Mouse (Mus musculus): ENCODE measurements around the gene Amhr2. TPM values are rescaled to one million over a fixed set of nuclear protein-coding genes. Genes with fewer than 3 reads are reported as not detected.

Amhr2 gene
- 0.81 and 0.97 TPM in 2 replicates for polyA plus RNA-seq (2014; fragmentation: Nextera tagmentation; extraction: Ambion mirVana)

GRCm38 (mm10) chr15:102445146-102445545 lies at the start of gene Amhr2:
Gene Amhr2, plus strand, starts transcription at chr15:102445367.
- Histone ChIP-seq H3K36me3 (ENCODE audit: control insufficient read depth, insufficient read depth, low read length) (no peaks in the 10 kb centered on the region), H3K4me2 (ENCODE audit: low read length) (no peak within 1 kb of the TSS), H3K4me1 (replicated peaks; ENCODE audit: control insufficient read depth, insufficient read depth, low read length) (no peaks in the 10 kb centered on the region), H3K27ac (ENCODE audit: low read depth) (no peak within 1 kb of the TSS), H3K9ac (ENCODE audit: low read length) (no peak within 1 kb of the TSS), H3K4me3 (ENCODE audit: low read depth, low read length) (no peak within 1 kb of the TSS), H3K9me3 (ENCODE audit: control insufficient read depth, low read length) (no peaks in the 10 kb centered on the region), H3K27me3 (replicated peaks; ENCODE audit: control insufficient read depth, insufficient read depth, low read length) (no peaks in the 10 kb centered on the region)
- DNase-seq (ENCODE audit: low spot score) (no peak), ATAC-seq (replicated peaks; ENCODE audit: low FRiP score, low TSS enrichment, low read depth) (no peak)
- WGBS: 56% methylated on average over 8 of the region's 8 CpGs

GRCm38 (mm10) chr15:102398629-102399028 lies 46.5 kb upstream of the Amhr2 start:
- no peaks in the 10 kb centered on the region for H3K36me3 ChIP-seq (ENCODE audit: control insufficient read depth, insufficient read depth, low read length)
- peak overlapping the region; percentile 75 for H3K4me2 ChIP-seq (ENCODE audit: low read length)
- WGBS: 30% methylated on average over 5 of the region's 5 CpGs
- H3K9ac ChIP-seq (ENCODE audit: low read length): no peak overlapping the region
- H3K27ac ChIP-seq (ENCODE audit: low read depth): peak overlapping the region; percentile 96
- DNase-seq (ENCODE audit: low spot score) (no peak), ATAC-seq (replicated peaks; ENCODE audit: low FRiP score, low TSS enrichment, low read depth) (no peak)
- peaks cover 18% of the 10 kb centered on the region for H3K4me1 ChIP-seq (replicated peaks; ENCODE audit: control insufficient read depth, insufficient read depth, low read length)
- H3K4me3 ChIP-seq (ENCODE audit: low read depth, low read length): no peak overlapping the region; the same call in 1 of the 2 replicates
- H3K27me3 ChIP-seq (replicated peaks; ENCODE audit: control insufficient read depth, insufficient read depth, low read length): no peaks in the 10 kb centered on the region
- no peaks in the 10 kb centered on the region for H3K9me3 ChIP-seq (ENCODE audit: control insufficient read depth, low read length)

- peaks cover 17% of the 10 kb centered on the region for H3K4me1 ChIP-seq (replicated peaks; ENCODE audit: control insufficient read depth, insufficient read depth, low read length)
- peak overlapping the region; percentile 96 for H3K27ac ChIP-seq (ENCODE audit: low read depth)
- peak overlapping the region; percentile 75 for H3K4me2 ChIP-seq (ENCODE audit: low read length)
- H3K36me3 ChIP-seq (ENCODE audit: control insufficient read depth, insufficient read depth, low read length): no peaks in the 10 kb centered on the region
- peak overlapping the region; percentile 61 for H3K9ac ChIP-seq (ENCODE audit: low read length)
- no peaks in the 10 kb centered on the region for H3K9me3 ChIP-seq (ENCODE audit: control insufficient read depth, low read length)
- DNase-seq (ENCODE audit: low spot score): peak; percentile 89
- peak; percentile 90 for ATAC-seq (replicated peaks; ENCODE audit: low FRiP score, low TSS enrichment, low read depth)
- no peaks in the 10 kb centered on the region for H3K27me3 ChIP-seq (replicated peaks; ENCODE audit: control insufficient read depth, insufficient read depth, low read length)
- 2% methylated on average over 34 of the region's 34 CpGs for WGBS
- H3K4me3 ChIP-seq (ENCODE audit: low read depth, low read length): peak overlapping the region; percentile 44
Measured at GRCm38 (mm10) chr15:102399229-102400221, 45.6 kb upstream of the Amhr2 start.

GRCm38 (mm10) chr15:102400476-102401045 lies 44.6 kb upstream of the Amhr2 start:
- Histone ChIP-seq H3K4me1 (replicated peaks; ENCODE audit: control insufficient read depth, insufficient read depth, low read length) (peaks cover 17% of the 10 kb centered on the region), H3K27ac (ENCODE audit: low read depth) (peak overlapping the region; percentile 96), H3K9ac (ENCODE audit: low read length) (no peak overlapping the region), H3K36me3 (ENCODE audit: control insufficient read depth, insufficient read depth, low read length) (no peaks in the 10 kb centered on the region), H3K4me2 (ENCODE audit: low read length) (peak overlapping the region; percentile 75; the same call in 1 of the 2 replicates), H3K9me3 (ENCODE audit: control insufficient read depth, low read length) (no peaks in the 10 kb centered on the region), H3K4me3 (ENCODE audit: low read depth, low read length) (no peak overlapping the region), H3K27me3 (replicated peaks; ENCODE audit: control insufficient read depth, insufficient read depth, low read length) (no peaks in the 10 kb centered on the region)
- DNase-seq (ENCODE audit: low spot score) (no peak), ATAC-seq (replicated peaks; ENCODE audit: low FRiP score, low TSS enrichment, low read depth) (no peak)
- WGBS: 80% methylated on average over 10 of the region's 10 CpGs

- DNase-seq (ENCODE audit: low spot score) (no peak), ATAC-seq (replicated peaks; ENCODE audit: low FRiP score, low TSS enrichment, low read depth) (no peak)
- peaks cover 17% of the 10 kb centered on the region for H3K4me1 ChIP-seq (replicated peaks; ENCODE audit: control insufficient read depth, insufficient read depth, low read length)
- no peak overlapping the region for H3K4me3 ChIP-seq (ENCODE audit: low read depth, low read length)
- no peak overlapping the region for H3K4me2 ChIP-seq (ENCODE audit: low read length)
- no peaks in the 10 kb centered on the region for H3K9me3 ChIP-seq (ENCODE audit: control insufficient read depth, low read length)
- no peak overlapping the region for H3K27ac ChIP-seq (ENCODE audit: low read depth)
- no peaks in the 10 kb centered on the region for H3K27me3 ChIP-seq (replicated peaks; ENCODE audit: control insufficient read depth, insufficient read depth, low read length)
- no peak overlapping the region for H3K9ac ChIP-seq (ENCODE audit: low read length)
- no peaks in the 10 kb centered on the region for H3K36me3 ChIP-seq (ENCODE audit: control insufficient read depth, insufficient read depth, low read length)
- WGBS: 82% methylated on average over 2 of the region's 2 CpGs
Measured at GRCm38 (mm10) chr15:102401278-102401677, 43.9 kb upstream of the Amhr2 start.

GRCm38 (mm10) chr15:102402210-102402609 lies 43.0 kb upstream of the Amhr2 start:
- WGBS: 96% methylated on average over 3 of the region's 3 CpGs

GRCm38 (mm10) chr15:102404608-102405488 lies 40.3 kb upstream of the Amhr2 start:
- H3K36me3 ChIP-seq (ENCODE audit: control insufficient read depth, insufficient read depth, low read length): peaks cover 24% of the 10 kb centered on the region
- peak overlapping the region; percentile 100 for H3K27ac ChIP-seq (ENCODE audit: low read depth)
- H3K27me3 ChIP-seq (replicated peaks; ENCODE audit: control insufficient read depth, insufficient read depth, low read length): no peaks in the 10 kb centered on the region
- ATAC-seq (replicated peaks; ENCODE audit: low FRiP score, low TSS enrichment, low read depth): no peak
- peak overlapping the region; percentile 50 for H3K4me3 ChIP-seq (ENCODE audit: low read depth, low read length)
- H3K9me3 ChIP-seq (ENCODE audit: control insufficient read depth, low read length): no peaks in the 10 kb centered on the region
- H3K4me1 ChIP-seq (replicated peaks; ENCODE audit: control insufficient read depth, insufficient read depth, low read length): peaks cover 30% of the 10 kb centered on the region; the same call in 1 of the 2 replicates
- WGBS: 15% methylated on average over 34 of the region's 34 CpGs
- peak; percentile 99 for DNase-seq (ENCODE audit: low spot score)
- peak overlapping the region; percentile 84 for H3K4me2 ChIP-seq (ENCODE audit: low read length)
- H3K9ac ChIP-seq (ENCODE audit: low read length): peak overlapping the region; percentile 81

More at GRCm38 (mm10) chr15:102402210-102402609, 43.0 kb upstream of the Amhr2 start:
- Histone ChIP-seq H3K9ac (ENCODE audit: low read length) (no peak overlapping the region), H3K9me3 (ENCODE audit: control insufficient read depth, low read length) (no peaks in the 10 kb centered on the region), H3K4me2 (ENCODE audit: low read length) (no peak overlapping the region), H3K4me3 (ENCODE audit: low read depth, low read length) (no peak overlapping the region), H3K27me3 (replicated peaks; ENCODE audit: control insufficient read depth, insufficient read depth, low read length) (no peaks in the 10 kb centered on the region), H3K4me1 (replicated peaks; ENCODE audit: control insufficient read depth, insufficient read depth, low read length) (peaks cover 19% of the 10 kb centered on the region), H3K27ac (ENCODE audit: low read depth) (no peak overlapping the region), H3K36me3 (ENCODE audit: control insufficient read depth, insufficient read depth, low read length) (no peaks in the 10 kb centered on the region)
- no peak for DNase-seq (ENCODE audit: low spot score)
- ATAC-seq (replicated peaks; ENCODE audit: low FRiP score, low TSS enrichment, low read depth): no peak
